Mouse (Mus musculus) CH12.LX (cell line): ENCODE data around the gene Ston1. TPM values are rescaled to one million over a fixed set of nuclear protein-coding genes. Genes with fewer than 3 reads are reported as not detected.

Experiments used
- DNase-seq: peaks from one replicate; pipeline ENCODE4 v3.0.0-alpha.2; 2013; ENCODE audit errors: extremely low read depth
- H3K27ac ChIP-seq: 2 replicates; pipeline ENCODE4 v1.5.1; 2012; ENCODE audit warnings: low read depth, mild to moderate bottlenecking, control low read depth, moderate library complexity; ENCODE audit not compliant: insufficient read depth
- H3K27me3 ChIP-seq: replicated peaks from 2 replicates; pipeline ENCODE3; 2012; ENCODE audit warnings: inconsistent platforms
- H3K36me3 ChIP-seq, 2 experiments: replicated peaks in 1 of 2; 2 replicates each; pipeline versions ENCODE3 to v1.6.1; 2012; ENCODE audit warnings: inconsistent platforms in 1 of 2, low read length in 1 of 2, mild to moderate bottlenecking in 1 of 2, mixed read lengths in 1 of 2, moderate library complexity in 1 of 2; ENCODE audit not compliant: control insufficient read depth in 1 of 2, insufficient read depth in 1 of 2
- H3K4me1 ChIP-seq, 2 experiments: 2 replicates each; pipeline ENCODE4 v1.6.1; 2012; ENCODE audit warnings: inconsistent platforms in 1 of 2, moderate library complexity in 1 of 2; ENCODE audit not compliant: insufficient read depth in 2 of 2, control insufficient read depth in 1 of 2
- H3K4me2 ChIP-seq: 2 replicates; pipeline ENCODE4 v1.6.1; 2012; ENCODE audit warnings: low read depth, mild to moderate bottlenecking, control low read depth; ENCODE audit not compliant: poor library complexity, insufficient read depth, severe bottlenecking
- H3K4me3 ChIP-seq, 3 experiments: fragments of 150-350 bp in 1 of 3; sonication (generic) in 1 of 3; replicated peaks in 1 of 3; 2 replicates each; pipeline versions ENCODE3 to v1.5.1; 2011 to 2012; ENCODE audit warnings: low read depth in 2 of 3, low read length in 2 of 3, mild to moderate bottlenecking in 2 of 3, moderate library complexity in 2 of 3, control low read depth in 1 of 3, improper control_type of control experiment in 1 of 3, inconsistent platforms in 1 of 3, mixed read lengths in 1 of 3; ENCODE audit not compliant: poor library complexity in 1 of 3
- H3K79me2 ChIP-seq: replicated peaks from 2 replicates; pipeline ENCODE4 v1.6.1; 2012; ENCODE audit warnings: mild to moderate bottlenecking, moderate library complexity; ENCODE audit not compliant: control insufficient read depth, poor library complexity, insufficient read depth, severe bottlenecking; ENCODE audit errors: extremely low read depth
- H3K9ac ChIP-seq: 2 replicates; pipeline ENCODE4 v1.6.1; 2012; ENCODE audit warnings: low read depth, mild to moderate bottlenecking, control low read depth, moderate library complexity; ENCODE audit not compliant: insufficient read depth
- H3K9me3 ChIP-seq: replicated peaks from 2 replicates; pipeline ENCODE3; 2012; ENCODE audit warnings: low read length, inconsistent platforms, mixed read lengths
- BHLHE40 ChIP-seq: IDR thresholded peaks from 2 replicates; pipeline ENCODE4 v1.6.1; 2011; ENCODE audit warnings: mild to moderate bottlenecking, low read depth, low read length, improper control_type of control experiment
- CHD1 ChIP-seq: IDR thresholded peaks from 2 replicates; pipeline ENCODE4 v1.6.1; 2012; ENCODE audit warnings: low read depth, low read length, improper control_type of control experiment, inconsistent platforms
- CHD2 ChIP-seq: IDR thresholded peaks from 2 replicates; pipeline ENCODE4 v1.6.1; 2011; ENCODE audit warnings: low read length, improper control_type of control experiment
- ELF1 ChIP-seq: IDR thresholded peaks from 2 replicates; pipeline ENCODE4 v1.6.1; 2014; ENCODE audit warnings: low read depth, mild to moderate bottlenecking, inconsistent platforms, low read length, improper control_type of control experiment
- EP300 ChIP-seq: IDR thresholded peaks from 2 replicates; pipeline ENCODE4 v1.6.1; 2011; ENCODE audit warnings: low read length, improper control_type of control experiment
- ETS1 ChIP-seq: conservative IDR thresholded peaks from 2 replicates; pipeline ENCODE4 v1.6.1; 2012; ENCODE audit warnings: low read depth, mild to moderate bottlenecking, inconsistent platforms, low read length, improper control_type of control experiment, moderate library complexity
- GABPA ChIP-seq: IDR thresholded peaks from 2 replicates; pipeline ENCODE4 v1.6.1; 2012; ENCODE audit warnings: low read depth, low read length, improper control_type of control experiment, inconsistent platforms; ENCODE audit not compliant: insufficient replicate concordance
- HCFC1 ChIP-seq: IDR thresholded peaks from 2 replicates; pipeline ENCODE4 v1.6.1; 2012; ENCODE audit warnings: low read depth, mild to moderate bottlenecking, inconsistent platforms, low read length, improper control_type of control experiment
- IRF4 ChIP-seq: IDR thresholded peaks from 2 replicates; pipeline ENCODE4 v1.6.1; 2014; ENCODE audit warnings: low read depth, mild to moderate bottlenecking, inconsistent platforms, low read length, improper control_type of control experiment
- JUN ChIP-seq: IDR thresholded peaks from 2 replicates; pipeline ENCODE4 v1.6.1; 2011; ENCODE audit warnings: low read depth, mild to moderate bottlenecking, low read length, improper control_type of control experiment, moderate library complexity; ENCODE audit not compliant: insufficient read depth
- KAT2A ChIP-seq: IDR thresholded peaks from 2 replicates; pipeline ENCODE4 v1.6.1; 2012; ENCODE audit warnings: low read length, improper control_type of control experiment, inconsistent platforms; ENCODE audit not compliant: insufficient replicate concordance
- MAFK ChIP-seq: IDR thresholded peaks from 2 replicates; pipeline ENCODE4 v1.6.1; 2011; ENCODE audit warnings: low read length, improper control_type of control experiment; ENCODE audit not compliant: insufficient replicate concordance
- MAX ChIP-seq: IDR thresholded peaks from 2 replicates; pipeline ENCODE4 v1.6.1; 2011; ENCODE audit warnings: low read length, improper control_type of control experiment
- MAZ ChIP-seq: IDR thresholded peaks from 2 replicates; pipeline ENCODE4 v1.6.1; 2012; ENCODE audit warnings: low read depth, mild to moderate bottlenecking, inconsistent platforms, low read length, improper control_type of control experiment, moderate library complexity
- MEF2A ChIP-seq: IDR thresholded peaks from 2 replicates; pipeline ENCODE4 v1.6.1; 2014; ENCODE audit warnings: low read depth, mild to moderate bottlenecking, inconsistent platforms, low read length, improper control_type of control experiment, borderline replicate concordance
- MXI1 ChIP-seq: IDR thresholded peaks from 2 replicates; pipeline ENCODE4 v1.6.1; 2011; ENCODE audit warnings: mild to moderate bottlenecking, low read depth, low read length, improper control_type of control experiment
- MYC ChIP-seq: IDR thresholded peaks from 2 replicates; pipeline ENCODE4 v1.6.1; 2011; ENCODE audit warnings: low read depth, mild to moderate bottlenecking, improper control_type of control experiment, low read length
- NELFE ChIP-seq: IDR thresholded peaks from 2 replicates; pipeline ENCODE4 v1.6.1; 2011; ENCODE audit warnings: low read depth, low read length, improper control_type of control experiment
- PAX5 ChIP-seq: IDR thresholded peaks from 2 replicates; pipeline ENCODE4 v1.6.1; 2012; ENCODE audit warnings: low read length, inconsistent platforms, mixed read lengths
- POLR2AphosphoS2 ChIP-seq: IDR thresholded peaks from 2 replicates; pipeline ENCODE4 v1.6.1; 2011; ENCODE audit warnings: low read depth, low read length, improper control_type of control experiment
- RCOR1 ChIP-seq: conservative IDR thresholded peaks from 2 replicates; pipeline ENCODE4 v1.6.1; 2012; ENCODE audit warnings: low read depth, mild to moderate bottlenecking, inconsistent platforms, low read length, improper control_type of control experiment
- SIN3A ChIP-seq: IDR thresholded peaks from 2 replicates; pipeline ENCODE4 v1.6.1; 2012; ENCODE audit warnings: low read length, improper control_type of control experiment, inconsistent platforms
- TBP ChIP-seq: conservative IDR thresholded peaks from 2 replicates; pipeline ENCODE4 v1.6.1; 2011; ENCODE audit warnings: low read depth, low read length, improper control_type of control experiment
- TCF12 ChIP-seq: IDR thresholded peaks from 2 replicates; pipeline ENCODE4 v1.6.1; 2014; ENCODE audit warnings: low read depth, mild to moderate bottlenecking, inconsistent platforms, low read length, improper control_type of control experiment
- UBTF ChIP-seq: IDR thresholded peaks from 2 replicates; pipeline ENCODE4 v1.6.1; 2012; ENCODE audit warnings: low read depth, mild to moderate bottlenecking, inconsistent platforms, low read length, improper control_type of control experiment, moderate library complexity
- USF1 ChIP-seq: IDR thresholded peaks from 2 replicates; pipeline ENCODE4 v1.6.1; 2014; ENCODE audit warnings: low read depth, mild to moderate bottlenecking, inconsistent platforms, low read length, improper control_type of control experiment
- ZMIZ1 ChIP-seq: IDR thresholded peaks from 2 replicates; pipeline ENCODE4 v1.6.1; 2012; ENCODE audit warnings: low read depth, mild to moderate bottlenecking, inconsistent platforms, low read length, improper control_type of control experiment
- ZNF384 ChIP-seq: IDR thresholded peaks from 2 replicates; pipeline ENCODE4 v1.6.1; 2012; ENCODE audit warnings: low read depth, low read length, improper control_type of control experiment, inconsistent platforms
- dilution Hi-C: fragments of 300-500 bp; cut with MboI; formaldehyde crosslinking; loops from 2 replicates; pipeline ENCODE4 v1.14.3; 2020; ENCODE audit warnings: low sequenced_read_pairs; ENCODE audit not compliant: extremely low pct_unique_long_range_greater_than_20kb, extremely low pct_ligation_motif_present
- in situ Hi-C: fragments of 300-500 bp; cut with MboI; formaldehyde crosslinking; loops from 3 replicates; pipeline ENCODE4 v1.14.3; 2019; ENCODE audit warnings: low sequenced_read_pairs, low pct_ligation_motif_present, low pct_unique_long_range_greater_than_20kb, mixed read lengths
- polyA plus RNA-seq: library from polyadenylated mRNA; unstranded; fragments of >175 nt; gene quantifications from 2 replicates; pipeline ENCODE4 v1.2.1, GENCODE M21; 2012; ENCODE audit warnings: low read depth; ENCODE audit not compliant: insufficient read length
- total RNA-seq, 2 experiments: library from RNA; depleted of rRNA; stranded (reverse); fragments of 300-350 nt in 1 of 2; fragments of >200 nt in 1 of 2; gene quantifications; 2 replicates each; pipeline ENCODE4 v1.2.3; 2012 to 2014

Gene Ston1
- total and polyA plus RNA-seq, 3 experiments = 0.98 to 6.0 (median 1.1) TPM

DNA sequence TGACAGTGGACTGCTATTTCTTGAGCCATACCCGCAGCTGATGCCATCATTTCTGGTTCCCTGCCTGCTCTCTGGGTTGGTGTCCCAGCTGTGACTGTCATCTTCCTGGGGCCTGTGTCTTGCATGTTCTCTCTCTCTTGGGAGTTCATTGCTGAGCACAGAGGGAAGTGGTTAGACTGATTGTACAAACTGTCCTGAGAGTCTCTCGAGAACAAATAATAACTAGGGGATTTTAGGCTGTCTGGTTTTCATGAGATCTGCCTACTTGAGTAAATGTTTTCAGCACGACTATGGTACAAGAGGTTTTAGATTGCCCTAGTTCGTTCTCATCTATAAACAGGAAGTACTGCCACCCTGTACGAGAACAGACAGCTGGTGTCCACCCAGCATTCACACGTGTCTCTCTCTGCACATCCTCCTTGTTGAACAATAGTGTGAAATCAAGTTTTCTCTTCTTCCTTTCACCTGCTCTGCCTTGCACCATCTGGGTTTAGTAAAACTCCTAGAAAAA is 15.9 kb upstream of the Ston1 start:
- DNase-seq = peak; percentile 90
- Histone ChIP-seq H3K27ac (peak overlapping the region; percentile 83), H3K4me1 (peaks cover 21 to 50% of the 10 kb centered on the region in 2 experiments), H3K27me3 (no peaks in the 10 kb centered on the region), H3K9me3 (peaks cover 11% of the 10 kb centered on the region), H3K79me2 (no peaks in the 10 kb centered on the region), H3K36me3 (peaks cover 64 to 71% of the 10 kb centered on the region in 2 experiments), H3K9ac (peak overlapping the region; percentile 16; the same call in 1 of the 2 replicates), H3K4me2 (peak overlapping the region; percentile 44), H3K4me3 (no peak overlapping the region)
- TF ChIP-seq BHLHE40 (peak; percentile 80), MAFK (0 out of 2 replicates have a peak, but pooled peaks have one; percentile 43), TBP (peak; percentile 97), ELF1 (peak; percentile 79), PAX5 (no peak), MAX (peak; percentile 91), TCF12 (peak; percentile 66; the same call in 1 of the 2 replicates), NELFE (no peak), USF1 (no peak), EP300 (peak; percentile 79), SIN3A (peak; percentile 60; the same call in 1 of the 2 replicates), UBTF (peak; percentile 99), ZNF384 (no peak), CHD1 (no peak), MEF2A (peak; percentile 81), GABPA (no peak), MXI1 (peak; percentile 86), KAT2A (peak; percentile 46; the same call in 1 of the 2 replicates), MAZ (peak; percentile 56; the same call in 1 of the 2 replicates), HCFC1 (peak; percentile 56), ETS1 (peak; percentile 84), RCOR1 (0 out of 2 replicates have a peak, but pooled peaks have one; percentile 31), IRF4 (peak; percentile 53; the same call in 1 of the 2 replicates), CHD2 (peak; percentile 77), ZMIZ1 (no peak), JUN (no peak), MYC (peak; percentile 82), POLR2AphosphoS2 (no peak)
- dilution Hi-C loops = no loop called here
- in situ Hi-C loops = no loop called here
